1 mouse cellular context compared by ENCODE assay signal in genomic region chr6:121101201-121101600, GRCm38 (mm10).
TF ChIP-seq lines count a peak whose summit lies in the region.

No protein-coding gene starts in this region.

TF ChIP-seq in MEL, 35 proteins besides CTCF, POLR2A, EP300 and RAD21 (continued from another document):
- TF ChIP-seq MAX (IDR thresholded peaks at IDR 0.05; ENCODE audit: low read length) (no peak), KAT2A (conservative IDR thresholded peaks at IDR 0.05; ENCODE audit: low read depth, low read length) (no peak), NELFE (IDR thresholded peaks at IDR 0.05; ENCODE audit: low read depth, low read length) (no peak), USF2 (IDR thresholded peaks at IDR 0.05; ENCODE audit: borderline replicate concordance in 1 of 2, insufficient read depth in 1 of 2, low read depth in 1 of 2, low read length in 2 of 2) (no peak)
TF ChIP-seq in MEL: peak in this region for 8.
